Mouse (Mus musculus): ENCODE data around the gene Col27a1. TPM values are rescaled to one million over a fixed set of nuclear protein-coding genes. Genes with fewer than 3 reads are reported as not detected.

Col27a1 gene
- 0.23 TPM in 1 of 2 replicates, not detected in the other for total RNA-seq (2017)

DNA sequence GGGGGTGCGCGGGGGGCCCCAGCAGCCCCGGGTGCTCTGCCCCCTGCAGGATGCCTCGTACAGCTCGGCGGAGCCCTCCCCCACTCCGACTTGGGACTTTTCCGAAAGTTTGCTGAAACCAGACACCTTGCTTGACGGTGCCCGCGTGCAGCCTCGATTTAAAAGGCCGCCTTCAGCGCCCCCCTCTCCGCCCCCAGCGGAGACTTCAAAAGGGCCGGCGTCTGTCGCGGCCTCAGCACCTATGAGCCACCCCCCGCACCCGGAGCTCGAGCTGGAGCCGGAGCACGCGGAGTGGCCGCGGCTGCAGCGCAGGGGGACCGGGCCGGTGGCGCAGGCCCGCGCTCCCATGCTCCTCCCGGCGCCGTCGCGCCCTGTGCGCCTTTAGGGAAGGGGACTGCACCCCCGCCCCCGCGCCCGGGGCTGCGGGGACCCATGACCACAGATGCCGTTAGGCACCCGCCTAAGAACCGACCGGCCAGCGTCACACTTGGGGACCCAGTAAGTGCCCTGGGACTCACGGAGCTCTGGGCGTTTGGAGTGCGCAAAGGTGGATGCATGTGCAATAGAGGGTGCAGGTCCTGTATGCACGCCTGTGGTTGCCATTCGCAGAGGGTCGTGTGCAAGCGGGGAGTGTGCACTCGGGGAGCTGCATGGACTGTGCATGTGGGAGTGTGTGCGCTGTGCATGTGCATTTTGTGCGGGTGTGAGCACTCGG, at the start of gene Col27a1:
Gene Col27a1, plus strand, starts transcription at position 98 of the 715 bp plus-strand sequence.
- peak; percentile 10; the same call in 1 of the 2 replicates for ATAC-seq (replicated peaks; ENCODE audit: low read depth, poor library complexity, severe bottlenecking)

DNA sequence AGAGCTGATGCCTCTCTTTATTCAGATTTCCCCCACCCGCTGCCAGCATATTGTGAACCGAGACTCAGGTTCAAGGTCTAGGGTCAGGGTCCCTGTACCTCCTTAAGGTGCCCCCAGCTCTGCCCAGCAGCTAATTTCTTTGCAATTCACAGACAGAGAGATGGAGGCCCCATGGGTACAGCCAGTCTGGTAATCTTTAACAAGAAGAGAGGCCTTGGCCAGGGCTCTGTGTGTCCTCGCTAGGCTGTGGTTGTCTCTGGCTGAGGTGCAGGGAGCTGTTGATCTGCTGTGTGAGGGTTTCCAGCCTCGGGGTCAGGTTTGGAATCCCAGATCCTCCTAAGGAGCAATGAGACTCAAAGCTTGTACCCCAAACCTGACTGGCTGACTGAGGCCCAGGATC, 48.2 kb upstream of the Col27a1 start:
- no peak for ATAC-seq (replicated peaks; ENCODE audit: low read depth, poor library complexity, severe bottlenecking)

DNA sequence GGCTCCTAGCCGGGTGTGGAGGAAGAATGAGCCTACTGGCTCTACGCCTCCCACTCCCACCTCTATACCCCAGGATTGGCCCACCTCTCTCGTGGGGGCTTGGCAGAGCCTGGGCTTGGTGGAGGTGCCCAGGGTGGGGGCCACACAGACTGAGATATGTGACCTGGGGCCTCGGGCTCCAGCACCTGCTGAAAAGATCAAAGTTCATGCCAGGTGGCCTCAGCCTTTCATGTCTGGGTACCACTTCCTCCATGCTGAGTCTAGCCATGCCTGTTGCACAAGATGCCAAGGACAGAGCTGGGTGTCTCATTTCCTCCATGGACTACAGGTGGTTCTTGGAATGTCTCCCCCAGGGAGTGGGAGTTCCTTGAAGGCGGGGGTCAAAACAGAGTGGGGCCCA, 47.5 kb upstream of the Col27a1 start:
- no peak for ATAC-seq (replicated peaks; ENCODE audit: low read depth, poor library complexity, severe bottlenecking)

DNA sequence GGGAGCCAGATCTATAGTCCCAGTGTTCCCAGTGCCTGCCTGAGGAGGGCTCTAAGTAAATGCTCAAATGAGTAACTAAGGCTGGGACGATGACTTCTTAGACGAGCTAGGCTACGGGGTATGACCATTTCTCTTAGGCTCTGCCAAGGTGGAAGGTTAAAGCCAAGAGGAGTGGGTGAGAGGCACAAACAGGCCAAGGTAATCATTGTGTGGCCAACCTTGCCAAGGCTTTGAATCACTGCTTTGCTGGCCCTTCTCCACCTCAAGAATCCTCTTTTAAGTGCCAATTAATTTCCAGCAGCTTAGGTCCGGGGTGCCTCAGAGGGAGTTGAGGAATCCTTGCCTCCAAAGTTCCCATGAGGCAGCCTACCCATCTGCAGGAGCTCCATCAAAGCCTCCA, 43.7 kb upstream of the Col27a1 start:
- ATAC-seq (replicated peaks; ENCODE audit: low read depth, poor library complexity, severe bottlenecking): no peak

DNA sequence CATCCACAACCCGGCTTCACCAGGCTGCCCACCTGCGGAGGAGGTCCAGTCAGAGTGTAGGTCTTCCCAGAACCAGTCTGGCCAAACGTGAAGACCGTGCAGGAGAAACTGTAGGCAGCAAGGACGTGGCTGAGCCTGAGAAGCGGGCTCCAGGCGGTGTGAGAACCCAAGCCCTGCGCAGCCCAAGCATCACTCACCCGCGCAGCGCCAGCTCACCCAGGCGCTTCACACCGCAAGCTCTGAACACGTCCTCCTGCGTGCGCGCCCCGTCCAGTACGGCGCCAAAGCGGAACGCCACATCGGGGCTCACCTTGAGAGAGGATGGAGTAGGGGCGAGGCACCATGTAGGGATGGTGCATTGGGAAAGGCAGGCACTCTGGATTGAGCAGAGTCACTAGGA, 42.7 kb upstream of the Col27a1 start:
- ATAC-seq (replicated peaks; ENCODE audit: low read depth, poor library complexity, severe bottlenecking): no peak

DNA sequence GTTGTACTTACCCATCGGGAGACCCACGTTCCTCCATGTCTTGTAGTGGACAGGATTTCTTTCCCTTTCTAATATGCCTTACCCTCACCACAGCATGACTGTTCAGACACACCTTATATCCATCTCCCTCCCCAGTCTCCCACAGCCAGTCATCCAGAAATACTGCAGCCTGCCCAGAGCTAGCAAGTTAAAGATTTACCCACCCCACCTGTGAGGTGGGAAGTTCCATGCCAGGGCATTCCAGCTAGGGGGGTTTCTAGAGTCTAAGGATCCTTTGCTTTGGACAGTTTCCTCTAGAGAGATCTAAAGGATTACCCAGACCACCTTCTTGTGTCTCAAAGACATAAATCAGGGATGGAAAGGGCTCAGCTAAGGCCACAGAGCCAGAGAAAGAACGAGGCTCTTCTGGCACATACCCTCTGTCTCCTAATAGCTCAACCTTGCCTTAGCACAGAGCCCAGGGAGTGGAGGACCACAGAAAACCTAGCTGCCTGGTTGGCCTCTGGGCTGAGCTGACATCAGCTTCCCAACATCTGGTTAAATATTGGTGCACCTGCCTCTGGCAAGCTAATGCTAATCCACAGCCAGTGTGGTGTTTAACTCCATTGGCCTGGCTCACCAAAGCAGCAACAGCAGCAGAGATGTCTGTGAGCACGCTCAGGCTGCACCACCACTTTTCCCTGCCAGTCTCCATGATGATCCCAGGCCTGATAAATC, 41.7 kb upstream of the Col27a1 start, which contains the start of gene Kif12:
Gene Kif12, minus strand, starts transcription at position 163 of the 717 bp plus-strand sequence.
- no peak for ATAC-seq (replicated peaks; ENCODE audit: low read depth, poor library complexity, severe bottlenecking)

DNA sequence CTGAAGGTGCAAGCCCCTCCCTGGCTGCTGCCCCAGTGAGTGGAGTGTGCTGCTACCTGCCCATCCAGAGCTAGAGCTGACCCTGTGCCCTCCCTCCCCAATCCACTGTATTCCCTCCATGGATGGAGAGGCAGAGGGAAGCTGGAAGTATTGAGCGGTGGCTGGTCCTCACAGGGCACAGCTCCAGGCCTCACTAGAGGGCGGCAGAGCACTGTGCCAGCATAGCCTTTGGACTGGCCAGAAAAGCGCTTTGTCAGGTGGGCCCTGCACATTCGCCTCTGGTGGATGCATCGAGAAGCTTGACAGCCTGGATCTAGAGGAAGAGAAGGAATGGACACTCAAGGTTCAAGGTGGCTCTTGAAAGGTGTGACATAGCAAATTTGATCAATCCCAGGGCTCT, 32.2 kb upstream of the Col27a1 start:
- ATAC-seq (replicated peaks; ENCODE audit: low read depth, poor library complexity, severe bottlenecking): peak; percentile 81

DNA sequence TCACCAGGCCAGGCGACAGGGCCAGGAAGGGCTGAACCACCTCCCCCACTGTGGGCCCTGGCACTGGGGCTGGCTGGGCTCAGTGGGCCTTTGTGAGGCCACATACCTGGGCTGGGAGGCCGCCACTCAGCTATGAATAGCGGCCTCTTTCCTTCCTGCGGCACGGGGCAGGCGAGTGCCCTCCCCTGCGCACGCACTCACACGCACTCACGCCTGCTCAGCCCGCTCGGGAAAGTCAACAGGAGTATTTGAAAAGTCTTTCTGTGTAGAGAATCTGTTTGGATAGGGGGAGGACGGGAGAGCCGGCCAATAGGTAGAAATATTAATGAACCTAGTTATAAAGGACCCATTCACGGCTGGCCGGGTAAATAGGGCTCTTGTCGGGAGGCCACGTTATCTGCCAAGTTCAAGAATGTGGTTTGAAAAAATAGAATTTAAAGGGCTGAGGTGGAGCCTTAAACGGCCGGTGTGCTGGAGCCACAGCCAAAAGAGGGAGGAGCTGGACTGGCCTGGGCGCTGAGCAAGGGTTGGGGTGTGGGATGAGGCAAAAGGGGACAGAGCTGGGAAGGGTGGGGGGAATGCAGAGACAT, 27.4 kb upstream of the Col27a1 start:
- ATAC-seq (replicated peaks; ENCODE audit: low read depth, poor library complexity, severe bottlenecking): no peak; the same call in 1 of the 2 replicates

DNA sequence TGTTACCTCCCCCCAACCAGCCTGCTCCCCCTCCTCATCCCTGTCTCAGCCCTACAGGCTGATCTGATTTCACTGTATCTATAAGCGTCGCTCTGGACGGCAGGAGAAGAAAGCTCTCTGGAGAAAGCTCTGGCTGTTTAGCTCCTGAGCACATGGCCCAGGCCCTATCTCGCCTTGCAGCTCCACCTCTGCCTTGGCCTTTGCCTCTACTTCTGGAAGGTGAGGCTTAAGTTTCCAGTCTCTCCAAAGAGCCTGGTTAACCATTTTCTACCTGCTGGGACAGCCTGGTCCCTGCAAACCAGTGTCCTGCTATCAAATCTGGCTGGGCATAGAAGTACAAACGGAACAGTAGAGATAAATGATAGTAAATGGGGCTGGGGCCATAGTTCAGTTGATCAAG, 22.2 kb upstream of the Col27a1 start:
- no peak for ATAC-seq (replicated peaks; ENCODE audit: low read depth, poor library complexity, severe bottlenecking)

DNA sequence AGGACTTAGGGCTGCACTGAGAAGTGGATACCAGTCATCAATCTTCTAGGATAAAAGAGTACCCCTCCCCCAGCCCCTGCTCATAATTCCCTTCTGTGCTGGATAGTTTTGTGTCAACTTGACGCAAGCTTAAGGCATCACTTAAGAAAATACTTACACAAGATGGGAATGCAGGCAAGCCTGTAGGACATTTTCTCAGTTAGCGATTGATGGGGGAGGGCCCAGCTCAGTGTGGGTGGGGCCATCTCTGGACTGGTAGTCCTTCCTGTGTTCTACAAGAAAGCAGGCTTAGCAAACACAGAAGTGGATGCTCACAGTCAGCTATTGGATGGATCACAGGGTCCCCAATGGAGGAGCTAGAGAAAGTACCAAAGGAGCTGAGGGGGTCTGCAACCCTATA, 19.4 kb upstream of the Col27a1 start:
- ATAC-seq (replicated peaks; ENCODE audit: low read depth, poor library complexity, severe bottlenecking): no peak

DNA sequence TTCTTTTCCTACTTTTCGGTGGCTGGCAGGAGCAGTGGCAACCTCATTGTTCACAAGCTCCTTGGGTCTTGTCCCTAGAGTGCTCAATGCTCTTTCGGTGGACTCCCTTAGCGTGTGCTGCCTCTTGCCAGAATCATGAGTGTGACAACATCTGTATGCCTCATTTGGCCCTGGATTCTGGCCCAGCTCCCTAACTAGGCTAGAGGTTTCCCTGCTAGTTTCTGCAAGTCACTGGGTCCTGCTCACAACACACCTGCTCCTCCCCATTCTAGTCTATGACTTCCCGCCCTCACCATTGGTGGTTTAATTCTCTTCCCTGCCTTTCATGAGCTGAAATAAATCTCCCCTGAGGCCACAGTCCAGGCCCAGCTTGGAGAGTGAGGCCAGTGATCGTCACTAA, 14.4 kb upstream of the Col27a1 start:
- no peak for ATAC-seq (replicated peaks; ENCODE audit: low read depth, poor library complexity, severe bottlenecking)

DNA sequence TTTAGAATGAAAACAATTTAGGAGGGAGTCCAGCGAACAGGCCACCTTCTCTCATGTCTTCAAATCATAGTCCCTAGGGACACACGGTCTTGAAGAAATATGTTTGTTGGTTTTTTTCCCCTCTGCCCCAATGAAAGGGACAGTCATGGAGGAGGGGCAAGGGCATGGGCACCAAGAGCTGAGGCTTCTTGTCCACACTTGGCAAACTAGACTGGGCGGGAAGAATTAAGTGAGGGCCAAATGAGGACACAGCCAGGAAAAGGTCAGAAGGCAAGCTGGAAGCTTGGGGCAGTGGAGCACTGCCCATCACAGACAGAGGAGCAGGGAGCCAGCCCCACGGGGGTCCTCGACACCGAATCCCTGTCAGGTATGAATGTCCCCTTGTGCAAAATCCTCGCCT, 9.9 kb upstream of the Col27a1 start:
- no peak for ATAC-seq (replicated peaks; ENCODE audit: low read depth, poor library complexity, severe bottlenecking)

DNA sequence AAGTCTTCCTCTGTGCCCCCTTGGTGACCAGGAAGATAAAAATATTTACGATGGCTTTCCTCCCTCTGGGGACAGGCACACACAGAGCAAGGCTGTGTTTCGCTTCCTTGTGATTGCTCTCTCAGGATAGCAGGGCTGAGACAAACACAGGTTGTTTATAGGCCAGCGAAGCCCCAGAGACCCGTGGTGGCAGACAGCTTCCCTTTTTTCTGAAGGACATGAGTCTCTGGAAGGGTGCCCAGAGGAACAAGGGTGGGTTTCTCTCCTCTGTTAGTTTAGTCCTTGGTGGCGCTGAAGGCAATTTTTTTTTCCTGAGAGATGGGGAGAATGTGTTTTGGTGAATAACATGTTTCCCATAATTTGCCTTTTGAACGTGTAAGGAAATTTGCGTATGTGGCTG, 8.2 kb upstream of the Col27a1 start:
- ATAC-seq (replicated peaks; ENCODE audit: low read depth, poor library complexity, severe bottlenecking): peak; percentile 91

DNA sequence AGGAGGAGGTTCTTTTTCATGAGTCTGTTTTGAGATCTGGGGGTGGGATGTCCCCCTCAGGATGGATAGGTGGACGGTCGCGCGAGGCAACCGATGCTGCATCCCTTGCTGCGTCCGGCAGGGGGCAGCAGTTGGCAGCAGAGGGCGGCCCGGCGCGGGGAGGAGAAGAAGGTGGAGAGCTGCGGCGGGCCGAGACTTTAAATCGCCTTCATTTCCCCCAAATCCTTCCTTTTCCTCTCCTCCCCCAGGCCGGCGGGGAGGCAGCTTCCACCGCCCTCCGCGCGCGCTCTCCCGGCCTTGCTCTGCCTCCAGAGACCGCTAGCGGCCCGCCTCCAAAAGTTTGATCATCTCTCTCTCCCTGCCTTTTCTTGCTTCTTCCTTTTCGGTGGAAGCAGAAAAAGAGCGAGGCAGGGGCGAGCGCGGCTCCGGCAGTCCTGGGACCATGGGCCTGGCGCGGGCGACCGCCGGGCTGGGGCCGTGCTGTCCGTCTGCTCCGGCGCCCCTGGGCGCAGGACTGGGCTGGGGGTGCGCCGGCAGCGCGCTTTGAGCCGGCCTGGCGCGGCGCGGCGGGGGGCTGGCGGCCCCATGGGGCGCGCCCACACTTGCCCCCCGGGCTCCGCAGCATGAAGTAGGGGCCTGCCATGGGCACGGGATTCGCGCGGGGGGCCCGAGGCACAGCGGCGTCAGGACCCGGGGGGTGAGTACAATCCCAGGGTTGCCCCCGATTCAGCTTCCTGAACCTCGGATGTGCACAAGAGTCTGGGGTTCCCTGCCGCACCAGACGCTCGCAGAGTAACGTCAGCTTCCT, 1.6 kb downstream of the Col27a1 start:
- ATAC-seq (replicated peaks; ENCODE audit: low read depth, poor library complexity, severe bottlenecking): peak; percentile 83

DNA sequence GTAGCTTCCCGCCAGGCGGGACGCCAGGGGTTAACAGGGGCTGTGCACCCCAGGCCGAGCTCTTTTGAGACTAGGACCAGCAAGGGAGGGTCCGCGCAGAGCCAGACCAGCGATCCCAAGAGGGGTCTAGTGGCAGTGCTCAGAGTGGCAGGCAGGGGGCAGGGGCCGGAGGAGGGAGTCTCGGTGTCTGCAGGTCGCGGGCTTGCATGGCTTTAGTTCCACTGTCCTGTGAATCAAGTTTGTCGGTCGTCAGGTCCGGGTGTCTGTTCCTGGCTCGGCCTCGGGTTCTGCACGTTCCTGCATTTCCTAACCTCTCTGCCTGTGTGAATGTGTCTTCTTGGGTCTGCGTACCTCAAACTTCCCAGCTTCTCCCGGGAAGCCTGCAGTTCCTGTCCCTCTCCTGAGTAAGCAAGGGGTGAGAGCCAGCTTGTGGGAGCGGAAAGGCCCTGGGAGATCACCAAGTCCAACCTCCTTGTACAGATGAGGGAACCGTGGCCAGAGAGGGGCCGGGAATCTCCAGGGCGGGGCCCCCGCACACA, 2.3 kb downstream of the Col27a1 start:
- peak; percentile 55 for ATAC-seq (replicated peaks; ENCODE audit: low read depth, poor library complexity, severe bottlenecking)

DNA sequence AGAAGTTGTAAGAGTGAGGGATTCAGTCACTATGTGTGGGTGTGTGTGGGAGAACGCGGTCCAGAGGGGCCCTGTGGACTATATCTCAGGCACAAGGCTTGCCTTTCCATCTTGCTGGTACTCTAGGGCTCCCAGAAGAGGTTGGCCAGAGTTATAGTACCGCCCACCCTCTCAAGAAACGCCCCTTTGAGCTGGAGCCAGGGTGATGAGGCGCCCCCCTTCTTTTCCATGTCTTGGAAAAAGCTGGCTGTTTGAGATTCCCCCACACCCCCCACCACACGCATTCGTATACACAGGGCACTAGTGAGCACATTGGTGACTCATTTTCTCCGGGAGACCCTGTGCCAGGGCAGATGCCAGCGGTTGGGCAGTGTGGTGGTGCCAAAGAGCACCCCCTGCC, 2.8 kb downstream of the Col27a1 start:
- ATAC-seq (replicated peaks; ENCODE audit: low read depth, poor library complexity, severe bottlenecking): no peak

DNA sequence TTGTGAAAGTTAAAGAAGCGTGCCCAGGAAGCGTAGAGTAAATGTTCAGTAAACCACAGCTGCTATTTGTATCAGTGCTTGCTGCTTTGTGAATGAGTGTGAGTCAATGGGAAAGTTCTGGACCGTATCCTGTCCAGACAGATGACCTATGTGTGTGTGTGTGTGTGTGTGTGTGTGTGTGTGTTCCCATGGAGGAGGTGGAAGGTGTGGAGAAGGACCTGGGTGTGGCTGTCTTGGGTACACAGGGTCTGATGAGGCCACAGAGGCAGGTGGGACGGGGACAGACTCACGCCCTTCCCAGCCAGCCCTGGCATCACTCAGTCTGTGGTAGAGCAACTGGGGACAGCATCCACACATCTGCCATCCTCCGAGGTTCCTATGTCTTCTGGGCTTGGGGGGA, 3.7 kb downstream of the Col27a1 start:
- no peak for ATAC-seq (replicated peaks; ENCODE audit: low read depth, poor library complexity, severe bottlenecking)

DNA sequence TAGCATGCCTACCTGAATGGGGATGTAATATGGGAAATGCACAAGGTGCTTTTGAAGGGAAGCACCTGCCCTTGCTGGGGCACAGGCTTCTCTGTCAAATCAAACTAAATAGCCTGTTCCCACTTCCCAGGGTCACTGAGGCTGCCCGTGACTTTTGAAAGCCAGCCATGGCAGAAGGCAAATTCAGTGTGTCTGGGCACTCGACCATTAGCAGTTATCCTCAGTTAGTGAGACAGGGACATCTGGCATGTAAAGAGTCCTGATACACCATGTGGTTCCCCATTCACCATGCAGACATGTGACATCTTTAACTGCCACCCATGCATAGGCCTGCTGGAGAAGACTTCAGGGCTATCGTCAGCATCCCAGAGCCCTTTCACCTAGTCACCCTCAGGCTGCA, 5.3 kb downstream of the Col27a1 start:
- ATAC-seq (replicated peaks; ENCODE audit: low read depth, poor library complexity, severe bottlenecking): no peak

DNA sequence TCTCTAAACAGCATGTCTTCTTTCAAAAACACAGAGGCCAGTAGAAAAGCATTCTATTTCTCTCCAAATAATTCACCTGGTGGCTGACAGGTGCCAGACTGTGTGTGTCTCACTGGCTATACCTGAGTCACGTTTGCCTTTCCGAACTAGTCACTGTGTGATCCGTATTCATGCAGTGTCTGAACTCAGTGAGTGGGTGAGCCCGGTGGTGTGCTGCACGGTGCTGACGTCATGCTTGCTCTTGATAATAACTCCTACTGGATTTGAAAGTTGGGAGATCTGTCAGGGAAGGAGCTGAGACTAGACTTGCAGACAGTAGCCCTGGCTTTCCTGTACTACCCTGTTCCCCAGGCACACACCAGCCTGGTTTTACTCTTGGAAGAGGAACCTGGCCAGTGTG, 5.8 kb downstream of the Col27a1 start:
- ATAC-seq (replicated peaks; ENCODE audit: low read depth, poor library complexity, severe bottlenecking): no peak
